Mouse (Mus musculus): ENCODE measurements around the gene Adprh.

- no peak for TF ChIP-seq CTCF (IDR thresholded peaks at IDR 0.05; ENCODE audit: control insufficient read depth, insufficient read depth, low read length)
- no peak for TF ChIP-seq POLR2A (IDR thresholded peaks at IDR 0.05; ENCODE audit: borderline replicate concordance, control insufficient read depth, low read depth, low read length)
Observed at GRCm38 (mm10) chr16:38447366-38447765, 5.1 kb downstream of the Adprh start.

Data from bone marrow, adult 2 months (tissue).